Mouse (Mus musculus) CH12.LX (cell line): ENCODE data around the gene Krtap4-16. TPM values are rescaled to one million over a fixed set of nuclear protein-coding genes. Genes with fewer than 3 reads are reported as not detected.
"Not testable (repeated sequence)": the region's sequence is repeated elsewhere in the genome, so short reads cannot be mapped to it uniquely, and the experiment has no call there.

Experiments used
- DNase-seq: peaks from one replicate; pipeline ENCODE4 v3.0.0-alpha.2; 2013; ENCODE audit errors: extremely low read depth
- H3K27ac ChIP-seq: 2 replicates; pipeline ENCODE4 v1.5.1; 2012; ENCODE audit warnings: low read depth, mild to moderate bottlenecking, control low read depth, moderate library complexity; ENCODE audit not compliant: insufficient read depth
- H3K27me3 ChIP-seq: replicated peaks from 2 replicates; pipeline ENCODE3; 2012; ENCODE audit warnings: inconsistent platforms
- H3K36me3 ChIP-seq, 2 experiments: replicated peaks in 1 of 2; 2 replicates each; pipeline versions ENCODE3 to v1.6.1; 2012; ENCODE audit warnings: inconsistent platforms in 1 of 2, low read length in 1 of 2, mild to moderate bottlenecking in 1 of 2, mixed read lengths in 1 of 2, moderate library complexity in 1 of 2; ENCODE audit not compliant: control insufficient read depth in 1 of 2, insufficient read depth in 1 of 2
- H3K4me1 ChIP-seq, 2 experiments: 2 replicates each; pipeline ENCODE4 v1.6.1; 2012; ENCODE audit warnings: inconsistent platforms in 1 of 2, moderate library complexity in 1 of 2; ENCODE audit not compliant: insufficient read depth in 2 of 2, control insufficient read depth in 1 of 2
- H3K4me2 ChIP-seq: 2 replicates; pipeline ENCODE4 v1.6.1; 2012; ENCODE audit warnings: low read depth, mild to moderate bottlenecking, control low read depth; ENCODE audit not compliant: poor library complexity, insufficient read depth, severe bottlenecking
- H3K4me3 ChIP-seq, 3 experiments: fragments of 150-350 bp in 1 of 3; sonication (generic) in 1 of 3; replicated peaks in 1 of 3; 2 replicates each; pipeline versions ENCODE3 to v1.5.1; 2011 to 2012; ENCODE audit warnings: low read depth in 2 of 3, low read length in 2 of 3, mild to moderate bottlenecking in 2 of 3, moderate library complexity in 2 of 3, control low read depth in 1 of 3, improper control_type of control experiment in 1 of 3, inconsistent platforms in 1 of 3, mixed read lengths in 1 of 3; ENCODE audit not compliant: poor library complexity in 1 of 3
- H3K79me2 ChIP-seq: replicated peaks from 2 replicates; pipeline ENCODE4 v1.6.1; 2012; ENCODE audit warnings: mild to moderate bottlenecking, moderate library complexity; ENCODE audit not compliant: control insufficient read depth, poor library complexity, insufficient read depth, severe bottlenecking; ENCODE audit errors: extremely low read depth
- H3K9ac ChIP-seq: 2 replicates; pipeline ENCODE4 v1.6.1; 2012; ENCODE audit warnings: low read depth, mild to moderate bottlenecking, control low read depth, moderate library complexity; ENCODE audit not compliant: insufficient read depth
- H3K9me3 ChIP-seq: replicated peaks from 2 replicates; pipeline ENCODE3; 2012; ENCODE audit warnings: low read length, inconsistent platforms, mixed read lengths
- CHD1 ChIP-seq: IDR thresholded peaks from 2 replicates; pipeline ENCODE4 v1.6.1; 2012; ENCODE audit warnings: low read depth, low read length, improper control_type of control experiment, inconsistent platforms
- E2F4 ChIP-seq: IDR thresholded peaks from 2 replicates; pipeline ENCODE4 v1.6.1; 2011; ENCODE audit warnings: low read depth, low read length, improper control_type of control experiment; ENCODE audit not compliant: insufficient replicate concordance
- EP300 ChIP-seq: IDR thresholded peaks from 2 replicates; pipeline ENCODE4 v1.6.1; 2011; ENCODE audit warnings: low read length, improper control_type of control experiment
- HCFC1 ChIP-seq: IDR thresholded peaks from 2 replicates; pipeline ENCODE4 v1.6.1; 2012; ENCODE audit warnings: low read depth, mild to moderate bottlenecking, inconsistent platforms, low read length, improper control_type of control experiment
- MAZ ChIP-seq: IDR thresholded peaks from 2 replicates; pipeline ENCODE4 v1.6.1; 2012; ENCODE audit warnings: low read depth, mild to moderate bottlenecking, inconsistent platforms, low read length, improper control_type of control experiment, moderate library complexity
- MEF2A ChIP-seq: IDR thresholded peaks from 2 replicates; pipeline ENCODE4 v1.6.1; 2014; ENCODE audit warnings: low read depth, mild to moderate bottlenecking, inconsistent platforms, low read length, improper control_type of control experiment, borderline replicate concordance
- MYC ChIP-seq: IDR thresholded peaks from 2 replicates; pipeline ENCODE4 v1.6.1; 2011; ENCODE audit warnings: low read depth, mild to moderate bottlenecking, improper control_type of control experiment, low read length
- PAX5 ChIP-seq: IDR thresholded peaks from 2 replicates; pipeline ENCODE4 v1.6.1; 2012; ENCODE audit warnings: low read length, inconsistent platforms, mixed read lengths
- SMC3 ChIP-seq: IDR thresholded peaks from 2 replicates; pipeline ENCODE4 v1.6.1; 2011; ENCODE audit warnings: low read depth, low read length, improper control_type of control experiment
- TCF12 ChIP-seq: IDR thresholded peaks from 2 replicates; pipeline ENCODE4 v1.6.1; 2014; ENCODE audit warnings: low read depth, mild to moderate bottlenecking, inconsistent platforms, low read length, improper control_type of control experiment
- USF2 ChIP-seq: conservative IDR thresholded peaks from 2 replicates; pipeline ENCODE4 v1.6.1; 2011; ENCODE audit warnings: low read depth, low read length, improper control_type of control experiment
- ZKSCAN1 ChIP-seq: IDR thresholded peaks from 2 replicates; pipeline ENCODE4 v1.6.1; 2012; ENCODE audit warnings: low read depth, inconsistent platforms, low read length, improper control_type of control experiment, borderline replicate concordance
- dilution Hi-C: fragments of 300-500 bp; cut with MboI; formaldehyde crosslinking; loops from 2 replicates; pipeline ENCODE4 v1.14.3; 2020; ENCODE audit warnings: low sequenced_read_pairs; ENCODE audit not compliant: extremely low pct_unique_long_range_greater_than_20kb, extremely low pct_ligation_motif_present
- in situ Hi-C: fragments of 300-500 bp; cut with MboI; formaldehyde crosslinking; loops from 3 replicates; pipeline ENCODE4 v1.14.3; 2019; ENCODE audit warnings: low sequenced_read_pairs, low pct_ligation_motif_present, low pct_unique_long_range_greater_than_20kb, mixed read lengths
- polyA plus RNA-seq: library from polyadenylated mRNA; unstranded; fragments of >175 nt; gene quantifications from 2 replicates; pipeline ENCODE4 v1.2.1, GENCODE M21; 2012; ENCODE audit warnings: low read depth; ENCODE audit not compliant: insufficient read length
- total RNA-seq, 2 experiments: library from RNA; depleted of rRNA; stranded (reverse); fragments of 300-350 nt in 1 of 2; fragments of >200 nt in 1 of 2; gene quantifications; 2 replicates each; pipeline ENCODE4 v1.2.3; 2012 to 2014

The Krtap4-16 gene
- total and polyA plus RNA-seq, 3 experiments = not detected

DNA sequence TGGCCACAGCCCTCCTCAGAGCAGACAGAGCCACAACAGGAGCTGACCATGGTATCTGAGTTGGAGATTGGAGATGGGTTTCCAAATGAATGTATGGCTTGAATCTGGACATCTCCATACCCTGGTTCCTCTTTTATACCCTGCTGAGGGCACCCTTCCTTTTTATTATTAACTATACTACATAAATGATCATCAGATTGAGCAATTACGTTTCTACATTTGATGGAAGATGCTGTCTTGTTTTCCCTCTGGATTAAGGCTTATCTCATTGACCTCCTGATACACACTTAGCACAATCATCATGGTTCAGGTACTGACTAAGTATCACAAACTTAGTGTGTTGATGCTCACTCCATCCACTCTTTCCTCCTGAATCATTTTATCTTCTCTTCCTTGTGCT lies 13.4 kb downstream of the Krtap4-16 start, which contains the start of gene 2300003K06Rik:
Gene 2300003K06Rik (minus strand): TSS at position 101 of the 400 bp plus-strand sequence.
- H3K27me3 ChIP-seq = peaks cover 39% of the 10 kb centered on the region
- in situ Hi-C loops = no loop called here
- DNase-seq = no peak
- no peak within 1 kb of the TSS for H3K4me3 ChIP-seq
- peaks cover 9% of the 10 kb centered on the region for H3K9me3 ChIP-seq
- no peak within 1 kb of the TSS for H3K9ac ChIP-seq
- H3K36me3 ChIP-seq = no peaks in the 10 kb centered on the region
- no peaks in the 10 kb centered on the region for H3K4me1 ChIP-seq
- dilution Hi-C loops = no loop called here
- no peaks in the 10 kb centered on the region for H3K79me2 ChIP-seq
- no peak within 1 kb of the TSS for H3K27ac ChIP-seq
- no peak for TF ChIP-seq USF2
- TF ChIP-seq TCF12 = no peak
- no peak for TF ChIP-seq PAX5
- no peak for TF ChIP-seq HCFC1
- TF ChIP-seq CHD1 = no peak
- TF ChIP-seq E2F4 = no peak
- no peak for TF ChIP-seq MAZ
- TF ChIP-seq EP300 = no peak
- TF ChIP-seq ZKSCAN1 = no peak
- no peak for TF ChIP-seq SMC3
- no peak for TF ChIP-seq MEF2A
- TF ChIP-seq MYC = no peak
- no peak within 1 kb of the TSS for H3K4me2 ChIP-seq

DNA sequence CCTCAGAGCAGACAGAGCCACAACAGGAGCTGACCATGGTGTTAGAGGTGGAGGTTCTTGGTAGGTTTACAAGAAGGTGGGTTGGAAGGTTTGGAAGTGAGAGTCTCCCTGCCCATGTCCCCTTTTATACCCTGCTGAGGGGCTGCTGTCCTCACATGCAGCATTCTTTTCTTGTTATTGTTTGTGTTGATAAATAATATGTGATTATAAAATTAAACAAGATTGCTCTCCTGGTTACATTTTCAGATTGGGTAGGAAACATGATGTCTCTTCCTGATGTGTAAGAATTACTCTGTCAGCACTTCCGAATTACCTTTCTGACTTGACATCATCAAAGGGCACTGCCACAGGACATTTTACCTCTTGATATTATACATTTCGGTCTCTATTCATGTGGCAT lies 35.8 kb downstream of the Krtap4-16 start, which contains the start of gene Gm11564:
Gene Gm11564 (minus strand): TSS at position 101 of the 400 bp plus-strand sequence.
- H3K27ac ChIP-seq, DNase-seq, dilution Hi-C loops: not testable (repeated sequence)

DNA sequence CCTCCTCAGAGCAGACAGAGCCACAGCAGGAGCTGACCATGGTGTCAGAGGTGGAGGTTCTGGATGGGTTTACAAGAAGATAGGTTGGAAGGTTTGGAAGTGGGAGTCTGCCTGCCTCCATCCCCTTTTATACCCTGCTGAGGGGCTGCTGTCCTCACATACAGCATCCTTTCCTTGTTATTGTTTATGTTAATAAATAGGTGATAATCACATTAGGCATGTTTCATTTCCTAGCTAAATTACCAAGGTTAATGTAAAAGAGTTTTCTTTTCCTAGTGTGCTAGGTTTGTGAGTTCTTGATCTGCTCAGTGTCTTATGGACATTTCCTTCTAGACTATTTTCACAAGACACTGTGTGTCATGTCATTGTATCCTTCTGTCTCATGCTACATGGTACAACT lies 41.6 kb downstream of the Krtap4-16 start, which contains the start of gene Krtap4-13:
Gene Krtap4-13 (minus strand): TSS at position 101 of the 400 bp plus-strand sequence.
- H3K27ac ChIP-seq, H3K4me1 ChIP-seq, in situ Hi-C loops, H3K79me2 ChIP-seq, H3K9ac ChIP-seq, H3K9me3 ChIP-seq, H3K36me3 ChIP-seq, H3K4me2 ChIP-seq, DNase-seq, H3K4me3 ChIP-seq, dilution Hi-C loops: not testable (repeated sequence)
- peaks cover 39% of the 10 kb centered on the region for H3K27me3 ChIP-seq

More for the DNA sequence above, 35.8 kb downstream of the Krtap4-16 start, which contains the start of gene Gm11564:
- H3K9me3 ChIP-seq, H3K4me1 ChIP-seq, H3K4me3 ChIP-seq, H3K4me2 ChIP-seq, in situ Hi-C loops, H3K9ac ChIP-seq, H3K36me3 ChIP-seq, H3K79me2 ChIP-seq: not testable (repeated sequence)
- peaks cover 90% of the 10 kb centered on the region for H3K27me3 ChIP-seq

- H3K27ac ChIP-seq, H3K4me1 ChIP-seq, DNase-seq, H3K9me3 ChIP-seq, in situ Hi-C loops, H3K79me2 ChIP-seq, H3K4me3 ChIP-seq, H3K27me3 ChIP-seq, dilution Hi-C loops, H3K36me3 ChIP-seq, H3K4me2 ChIP-seq, H3K9ac ChIP-seq: not testable (repeated sequence)
Observed at GRCm38 (mm10) chr11:99804346-99804745, 47.1 kb downstream of the Krtap4-16 start, which contains the start of gene Gm11554. TSS of gene Gm11554 (minus strand) at chr11:99804446.
